Mouse (Mus musculus): ENCODE results near the gene Spdl1. TPM values are rescaled to one million over a fixed set of nuclear protein-coding genes. Genes with fewer than 3 reads are reported as not detected.
"Not testable (repeated sequence)": the region's sequence is repeated elsewhere in the genome, so short reads cannot be mapped to it uniquely, and the experiment has no call there.

The Spdl1 gene
- polyA plus RNA-seq, 1 experiment from 2014 or later, result 33.3 TPM

DNA sequence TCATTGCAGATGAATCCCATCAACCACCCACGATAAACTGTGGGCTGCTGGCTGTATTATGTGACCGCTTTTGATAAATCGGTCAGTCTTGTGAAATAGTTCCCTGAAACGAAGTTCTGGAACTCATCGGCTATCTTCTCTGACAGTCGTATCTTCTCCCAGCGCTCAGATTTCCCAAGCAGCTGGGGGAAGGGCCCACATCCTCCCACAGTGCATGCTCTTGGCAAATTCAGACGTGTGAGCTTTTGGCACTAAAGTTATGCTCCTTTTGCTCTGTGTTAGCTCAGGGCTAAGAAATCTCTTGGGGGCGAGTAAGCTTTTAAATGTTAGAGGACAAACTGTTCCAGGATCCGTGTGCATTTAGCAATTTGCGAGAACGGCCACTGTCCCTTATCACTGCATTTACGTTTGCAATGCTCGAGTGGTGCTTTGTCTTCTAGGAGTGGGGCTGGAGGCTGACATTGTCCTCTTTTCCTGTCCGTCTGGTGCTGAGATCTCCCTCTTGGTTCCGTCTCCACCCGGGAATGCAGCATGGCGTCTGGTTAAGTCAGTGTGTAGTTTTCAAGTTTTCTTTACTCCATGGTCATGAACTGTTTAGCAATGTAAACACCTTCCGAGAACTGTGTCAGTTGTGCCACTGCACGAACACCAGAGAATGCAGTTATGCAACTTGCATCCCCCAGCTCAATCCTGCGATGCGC lies 12.3 kb upstream of the Spdl1 start:
- DNase-seq (ENCODE audit: low spot score), result no peak

DNA sequence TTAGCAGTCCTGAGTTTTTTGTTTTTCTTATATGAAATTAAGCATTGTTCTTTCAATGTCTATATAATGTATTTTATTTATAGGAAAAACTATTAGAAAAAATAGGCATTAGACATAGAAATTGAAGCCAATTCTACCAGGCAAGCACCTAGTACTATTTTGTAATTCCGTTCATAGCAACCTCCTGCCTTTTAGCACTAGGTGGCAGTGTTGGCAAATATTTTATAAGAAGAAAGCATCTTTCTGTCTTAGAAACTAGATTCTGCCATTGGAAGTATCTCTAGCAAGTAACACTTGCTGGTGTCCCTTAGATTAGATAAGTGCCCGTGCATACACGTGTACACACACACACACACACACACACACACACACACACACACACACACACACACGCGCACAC lies 10.1 kb upstream of the Spdl1 start:
- peaks cover 16% of the 10 kb centered on the region for H3K27me3 ChIP-seq (replicated peaks; ENCODE audit: low read depth, poor library complexity, severe bottlenecking)
- WGBS, result 39% methylated on average over 5 of the region's 5 CpGs
- H3K9me3 ChIP-seq, result no peaks in the 10 kb centered on the region
- no peaks in the 10 kb centered on the region for H3K36me3 ChIP-seq (replicated peaks)
- DNase-seq (ENCODE audit: low spot score), result no peak
- H3K27ac ChIP-seq (replicated peaks), result no peak overlapping the region
- H3K4me3 ChIP-seq, result no peak overlapping the region
- H3K4me1 ChIP-seq, result peaks cover 6% of the 10 kb centered on the region; the same call in 1 of the 2 replicates

More for the DNA sequence above, 12.3 kb upstream of the Spdl1 start:
- Histone ChIP-seq H3K27me3 (replicated peaks; ENCODE audit: low read depth, poor library complexity, severe bottlenecking) (peaks cover 16% of the 10 kb centered on the region), H3K9me3 (no peaks in the 10 kb centered on the region), H3K4me3 (no peak overlapping the region), H3K27ac (replicated peaks) (no peak overlapping the region), H3K36me3 (replicated peaks) (no peaks in the 10 kb centered on the region), H3K4me1 (no peaks in the 10 kb centered on the region)
- 74% methylated on average over 22 of the region's 22 CpGs for WGBS

DNA sequence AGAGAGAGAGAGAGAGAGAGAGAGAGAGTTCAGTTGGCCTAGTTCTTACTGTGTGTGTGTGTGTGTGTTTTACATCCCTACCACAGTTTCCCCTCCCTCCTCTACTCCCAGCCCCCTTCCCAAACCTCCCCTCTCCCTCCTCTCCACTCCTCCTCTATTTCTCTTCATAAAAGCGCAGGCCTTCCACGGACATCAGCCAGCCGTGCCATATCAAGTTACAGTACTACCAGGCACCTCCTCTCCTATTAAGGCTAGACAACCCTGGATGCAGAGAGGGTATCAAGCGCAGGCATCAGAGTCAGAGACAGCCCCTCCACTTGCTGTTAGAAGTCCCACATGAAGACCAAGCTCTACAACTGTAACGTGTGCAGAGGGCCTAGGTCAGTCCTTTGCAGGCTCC lies 6.8 kb upstream of the Spdl1 start:
- 38% methylated on average over 5 of the region's 5 CpGs for WGBS
- H3K27ac ChIP-seq (replicated peaks), result no peak overlapping the region
- no peak overlapping the region for H3K4me3 ChIP-seq
- no peaks in the 10 kb centered on the region for H3K36me3 ChIP-seq (replicated peaks)
- no peaks in the 10 kb centered on the region for H3K9me3 ChIP-seq
- H3K4me1 ChIP-seq, result peaks cover 6% of the 10 kb centered on the region; the same call in 1 of the 2 replicates
- no peak for DNase-seq (ENCODE audit: low spot score)
- peaks cover 16% of the 10 kb centered on the region for H3K27me3 ChIP-seq (replicated peaks; ENCODE audit: low read depth, poor library complexity, severe bottlenecking)

DNA sequence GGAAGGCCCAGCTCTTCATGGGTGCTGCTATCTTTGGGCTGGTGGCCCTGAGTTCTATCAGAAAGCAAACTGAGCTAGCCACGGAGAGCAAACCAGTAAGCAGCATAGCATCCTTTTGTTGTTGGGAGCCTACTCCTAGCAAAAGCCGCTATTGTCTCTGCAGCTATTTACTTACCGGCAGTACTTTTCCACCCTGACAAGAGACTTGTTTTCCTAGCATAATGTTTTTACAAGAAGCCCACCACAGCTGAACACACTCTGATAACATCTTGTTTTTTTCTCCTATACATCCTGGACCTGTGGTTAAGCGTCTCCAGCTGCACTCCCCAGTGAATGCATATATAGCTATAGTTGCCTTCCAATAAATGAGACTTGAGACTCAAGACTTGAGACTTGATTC lies 5.6 kb upstream of the Spdl1 start:
- 61% methylated on average over 4 of the region's 4 CpGs for WGBS

DNA sequence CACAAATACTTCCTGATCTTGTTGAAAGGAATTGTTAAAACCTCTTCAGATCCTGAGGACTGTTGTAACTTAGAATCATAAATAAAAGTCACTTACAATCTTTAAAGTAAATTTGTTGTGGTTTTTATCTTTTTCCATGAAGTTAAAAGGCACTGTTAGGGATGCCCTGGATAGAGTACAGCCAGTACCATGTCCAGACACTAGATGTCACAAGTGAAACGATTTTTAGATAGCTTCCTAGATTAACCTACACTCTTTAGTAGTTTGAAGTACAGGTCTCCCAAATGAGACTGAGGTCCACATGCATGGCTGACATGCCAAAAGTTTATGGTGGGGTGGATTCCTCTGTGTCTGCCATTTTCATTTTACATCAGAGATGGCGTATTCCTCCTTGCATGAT lies 2.8 kb upstream of the Spdl1 start:
- no peak overlapping the region for H3K27ac ChIP-seq (replicated peaks)
- DNase-seq (ENCODE audit: low spot score), result no peak
- H3K4me1 ChIP-seq, result peaks cover 25% of the 10 kb centered on the region
- peaks cover under 1% of the 10 kb centered on the region; the same call in 1 of the 2 replicates for H3K36me3 ChIP-seq (replicated peaks)
- H3K4me3 ChIP-seq, result no peak overlapping the region
- H3K9me3 ChIP-seq, result no peaks in the 10 kb centered on the region
- WGBS, result 51% methylated on average over 2 of the region's 2 CpGs
- no peaks in the 10 kb centered on the region for H3K27me3 ChIP-seq (replicated peaks; ENCODE audit: low read depth, poor library complexity, severe bottlenecking)

More for the DNA sequence above, 5.6 kb upstream of the Spdl1 start:
- Histone ChIP-seq H3K9me3 (no peaks in the 10 kb centered on the region), H3K4me3 (no peak overlapping the region), H3K36me3 (replicated peaks) (no peaks in the 10 kb centered on the region), H3K27ac (replicated peaks) (no peak overlapping the region), H3K27me3 (replicated peaks; ENCODE audit: low read depth, poor library complexity, severe bottlenecking) (peaks cover 12% of the 10 kb centered on the region), H3K4me1 (peaks cover 11% of the 10 kb centered on the region)
- DNase-seq (ENCODE audit: low spot score), result no peak

DNA sequence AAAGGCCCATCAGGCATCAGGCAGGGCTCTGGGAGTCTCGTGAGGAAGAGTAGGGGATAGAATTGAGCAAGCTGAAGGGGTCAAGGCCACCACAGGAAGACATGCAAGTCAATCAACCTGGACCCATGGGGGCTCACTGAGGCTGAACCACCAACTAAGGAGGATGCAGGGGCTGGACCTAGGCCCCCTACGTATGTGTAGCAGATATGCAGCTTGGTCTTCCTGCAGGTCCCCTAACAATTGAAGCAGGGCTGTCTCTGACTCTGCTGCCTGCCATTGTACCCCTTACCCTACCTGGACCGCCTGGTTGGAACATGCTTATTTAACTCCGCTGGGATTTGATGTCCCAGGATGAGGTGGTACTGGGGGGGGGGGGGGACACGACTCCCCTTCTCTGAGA lies 763 bp downstream of the Spdl1 start:
- no peaks in the 10 kb centered on the region for H3K27me3 ChIP-seq (replicated peaks; ENCODE audit: low read depth, poor library complexity, severe bottlenecking)
- WGBS, result 12% methylated on average over 4 of the region's 5 CpGs
- peak overlapping the region; percentile 76 for H3K4me3 ChIP-seq
- peaks cover 36% of the 10 kb centered on the region for H3K36me3 ChIP-seq (replicated peaks)
- H3K9me3 ChIP-seq, result no peaks in the 10 kb centered on the region
- H3K4me1 ChIP-seq, result peaks cover 19% of the 10 kb centered on the region
- DNase-seq (ENCODE audit: low spot score), result peak; percentile 13
- peak overlapping the region; percentile 89 for H3K27ac ChIP-seq (replicated peaks)

DNA sequence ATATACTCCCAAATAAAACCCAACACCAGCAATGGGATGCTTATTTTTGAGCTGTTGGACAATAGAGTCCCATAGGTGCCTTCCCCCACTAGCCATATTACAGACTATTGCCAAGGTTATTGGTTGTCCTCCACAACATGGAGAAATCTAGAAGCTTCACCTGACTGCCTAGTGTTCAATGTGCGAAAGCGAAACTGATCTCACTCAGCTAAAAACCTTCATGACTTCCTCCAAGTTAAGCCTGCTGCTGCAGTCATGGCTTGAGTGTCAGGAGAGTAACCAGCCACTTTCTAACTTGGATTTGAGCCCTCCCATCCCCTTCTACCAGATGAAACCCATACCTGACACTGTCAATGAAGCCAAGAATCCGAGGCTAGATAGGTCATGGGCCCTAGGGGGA lies 5.6 kb downstream of the Spdl1 start:
- DNase-seq (ENCODE audit: low spot score), result no peak
- no peaks in the 10 kb centered on the region for H3K9me3 ChIP-seq
- H3K27ac ChIP-seq (replicated peaks), result no peak overlapping the region
- 92% methylated on average over 3 of the region's 3 CpGs for WGBS
- no peak overlapping the region for H3K4me3 ChIP-seq
- no peaks in the 10 kb centered on the region for H3K27me3 ChIP-seq (replicated peaks; ENCODE audit: low read depth, poor library complexity, severe bottlenecking)
- H3K4me1 ChIP-seq, result peaks cover 11% of the 10 kb centered on the region
- H3K36me3 ChIP-seq (replicated peaks), result peaks cover 82% of the 10 kb centered on the region

DNA sequence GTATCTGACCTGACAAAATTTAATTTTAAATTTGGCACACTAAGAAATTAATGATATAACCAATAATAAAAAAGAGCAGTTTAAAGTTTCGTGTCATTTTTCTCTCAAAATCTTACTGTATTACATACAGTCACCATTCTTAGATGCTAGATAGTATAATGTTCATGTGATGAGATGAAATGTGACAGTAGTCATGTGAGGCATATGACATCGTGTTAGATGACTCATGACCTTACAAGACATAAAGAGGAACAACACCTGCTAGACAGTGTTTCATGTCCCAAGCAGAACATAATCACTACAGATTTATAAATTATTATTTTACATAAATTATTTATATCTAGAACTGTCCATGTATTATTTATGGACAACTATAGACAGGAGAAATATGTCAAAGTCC lies 6.5 kb downstream of the Spdl1 start:
- 95% methylated on average over 2 of the region's 2 CpGs for WGBS
- no peak overlapping the region for H3K4me3 ChIP-seq
- H3K9me3 ChIP-seq, result no peaks in the 10 kb centered on the region
- DNase-seq (ENCODE audit: low spot score), result no peak
- no peak overlapping the region for H3K27ac ChIP-seq (replicated peaks)
- no peaks in the 10 kb centered on the region for H3K27me3 ChIP-seq (replicated peaks; ENCODE audit: low read depth, poor library complexity, severe bottlenecking)
- H3K4me1 ChIP-seq, result 0 out of 2 replicates have a peak, but pooled peaks cover 2% of the 10 kb centered on the region
- H3K36me3 ChIP-seq (replicated peaks), result peaks cover 90% of the 10 kb centered on the region

DNA sequence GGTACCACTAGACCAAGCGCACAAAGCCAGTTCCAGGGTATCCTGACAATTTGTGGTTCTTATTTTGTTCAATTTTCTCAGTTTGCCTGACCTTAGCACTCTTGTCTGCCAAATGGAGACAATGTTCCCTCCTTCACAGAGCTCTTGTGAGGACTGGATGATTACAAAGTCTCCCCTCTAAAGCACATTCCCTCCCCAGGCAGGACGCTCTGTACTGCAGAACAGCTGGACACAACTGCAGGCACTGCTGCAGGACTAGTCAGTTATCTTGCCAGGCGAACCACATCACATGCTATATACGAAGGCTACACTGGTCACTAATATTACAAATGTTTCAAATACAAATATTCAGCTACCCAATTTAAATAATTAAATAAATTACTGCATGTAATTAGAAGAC lies 8.7 kb downstream of the Spdl1 start:
- Histone ChIP-seq H3K4me3 (no peak overlapping the region), H3K4me1 (no peaks in the 10 kb centered on the region), H3K27me3 (replicated peaks; ENCODE audit: low read depth, poor library complexity, severe bottlenecking) (no peaks in the 10 kb centered on the region), H3K9me3 (no peaks in the 10 kb centered on the region), H3K36me3 (replicated peaks) (peaks cover 97% of the 10 kb centered on the region), H3K27ac (replicated peaks) (no peak overlapping the region)
- no peak for DNase-seq (ENCODE audit: low spot score)
- 94% methylated on average over 4 of the region's 4 CpGs for WGBS

DNA sequence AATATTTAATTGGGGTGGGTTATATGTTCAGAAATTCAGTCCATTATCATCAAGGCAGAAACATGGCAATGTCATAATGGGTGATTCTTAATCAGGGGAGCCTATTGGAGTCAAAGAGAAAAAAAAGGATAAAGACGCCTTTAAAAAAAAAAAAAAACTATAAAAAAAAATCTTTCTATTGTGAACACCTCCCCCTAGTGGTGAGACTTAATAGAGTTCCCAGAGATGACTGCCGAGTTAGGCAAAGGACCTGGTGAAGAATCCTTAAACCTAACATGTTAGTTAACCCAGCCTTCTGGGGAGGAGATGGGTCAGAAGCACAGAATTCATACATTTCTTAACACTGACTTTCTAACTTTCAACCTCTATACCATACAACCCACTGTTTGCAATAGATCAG lies 18.7 kb downstream of the Spdl1 start:
- Histone ChIP-seq H3K36me3 (replicated peaks) (peaks cover 92% of the 10 kb centered on the region), H3K4me1 (no peaks in the 10 kb centered on the region), H3K9me3 (peaks cover 2% of the 10 kb centered on the region; the same call in 1 of the 2 replicates), H3K27ac (replicated peaks) (no peak overlapping the region), H3K4me3 (no peak overlapping the region), H3K27me3 (replicated peaks; ENCODE audit: low read depth, poor library complexity, severe bottlenecking) (no peaks in the 10 kb centered on the region)
- WGBS, result 19% methylated on average over 2 of the region's 2 CpGs
- no peak for DNase-seq (ENCODE audit: low spot score)

DNA sequence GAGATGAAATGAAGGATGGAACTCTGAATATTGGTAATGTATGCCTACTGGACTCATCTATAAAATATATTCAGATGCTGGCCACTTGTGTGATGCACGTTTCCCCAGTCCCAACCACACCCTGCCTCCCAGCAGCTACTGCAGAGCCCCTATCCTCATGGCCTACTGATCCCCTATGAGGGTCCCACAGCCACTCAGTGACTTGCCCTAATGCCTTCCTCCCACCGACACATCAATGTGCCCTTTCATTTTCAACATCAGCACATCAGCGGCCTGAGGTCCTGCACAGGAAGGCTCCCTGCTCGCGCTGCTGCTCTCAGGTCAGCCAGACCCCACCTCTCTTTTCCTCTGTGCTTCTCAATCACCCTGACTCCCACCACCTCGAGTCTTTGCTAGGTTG lies 19.1 kb downstream of the Spdl1 start:
- Histone ChIP-seq H3K27me3 (replicated peaks; ENCODE audit: low read depth, poor library complexity, severe bottlenecking) (no peaks in the 10 kb centered on the region), H3K36me3 (replicated peaks) (peaks cover 92% of the 10 kb centered on the region), H3K4me3 (no peak overlapping the region), H3K4me1 (no peaks in the 10 kb centered on the region), H3K9me3 (peaks cover 2% of the 10 kb centered on the region; the same call in 1 of the 2 replicates), H3K27ac (replicated peaks) (no peak overlapping the region)
- DNase-seq (ENCODE audit: low spot score), result no peak
- WGBS, result 89% methylated on average over 6 of the region's 6 CpGs

DNA sequence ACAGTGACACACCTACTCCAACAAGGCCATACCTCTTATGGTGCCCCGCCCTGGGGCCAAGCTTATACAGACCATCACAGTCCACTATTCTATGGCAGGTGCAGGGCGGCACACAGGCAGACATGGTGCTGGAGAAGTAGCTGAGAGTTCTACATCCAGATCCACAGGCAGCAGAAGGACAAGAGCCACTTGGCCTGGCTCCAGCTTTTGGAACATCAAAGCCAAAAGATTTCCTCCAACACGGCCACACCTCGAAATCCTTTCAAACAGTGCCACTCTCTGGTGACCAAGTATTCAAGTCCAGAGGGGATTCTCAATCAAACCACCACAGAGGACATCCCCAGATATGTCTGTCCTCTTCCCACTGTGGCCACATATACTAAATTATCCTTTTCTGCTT lies 28.4 kb downstream of the Spdl1 start:
- not testable (repeated sequence) for H3K27me3 ChIP-seq (replicated peaks; ENCODE audit: low read depth, poor library complexity, severe bottlenecking); H3K4me3 ChIP-seq; H3K27ac ChIP-seq (replicated peaks); H3K4me1 ChIP-seq; H3K9me3 ChIP-seq; DNase-seq (ENCODE audit: low spot score)
- WGBS, result 83% methylated on average over 4 of the region's 4 CpGs
- peaks cover 19% of the 10 kb centered on the region for H3K36me3 ChIP-seq (replicated peaks)

DNA sequence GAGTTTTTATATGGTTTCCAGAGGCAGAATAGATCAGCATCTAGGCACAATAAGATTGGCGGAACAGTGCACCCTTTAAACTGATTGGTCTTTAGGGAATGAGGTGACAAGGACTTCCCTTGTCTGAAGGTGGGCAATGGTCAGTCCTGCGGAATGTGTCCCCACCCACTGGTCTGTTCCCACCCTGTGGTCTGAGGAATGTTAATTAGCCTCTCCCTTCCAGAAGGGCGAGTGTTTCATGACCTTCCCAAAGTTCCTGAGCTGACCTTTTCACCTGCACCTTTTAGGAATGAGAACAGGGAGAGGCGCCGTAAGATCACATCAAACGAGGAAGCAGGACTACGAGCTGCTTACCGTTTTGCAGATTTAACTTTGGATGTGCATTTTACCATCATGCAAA lies 35.4 kb downstream of the Spdl1 start:
- not testable (repeated sequence) for H3K4me3 ChIP-seq; H3K36me3 ChIP-seq (replicated peaks); H3K27me3 ChIP-seq (replicated peaks; ENCODE audit: low read depth, poor library complexity, severe bottlenecking); DNase-seq (ENCODE audit: low spot score); H3K4me1 ChIP-seq; H3K9me3 ChIP-seq; H3K27ac ChIP-seq (replicated peaks)
- 49% methylated on average over 8 of the region's 8 CpGs for WGBS

Measured in embryonic facial prominence, embryonic 10.5 days (tissue).